Mouse (Mus musculus) left cerebral cortex, adult 2 months (tissue): ENCODE results near the gene Ccdc116. TPM values are rescaled to one million over a fixed set of nuclear protein-coding genes. Genes with fewer than 3 reads are reported as not detected.

Experiments used
- DNase-seq, 2 experiments: peaks; one replicate each; pipeline ENCODE4 v3.0.0; 2021 to 2022; ENCODE audit warnings: low spot score in 2 of 2, mixed read lengths in 1 of 2; ENCODE audit errors: extremely low spot score in 1 of 2
- H3K27ac ChIP-seq: fragments of 200-600 bp; 2 replicates; pipeline ENCODE4 v1.8.1; 2022
- H3K4me3 ChIP-seq: fragments of 200-600 bp; 2 replicates; pipeline ENCODE4 v1.8.1; 2022
- CTCF ChIP-seq: fragments of 200-600 bp; IDR thresholded peaks from 2 replicates; pipeline ENCODE4 v1.8.1; 2022; ENCODE audit warnings: antibody characterized with exemption, mild to moderate bottlenecking, moderate library complexity
- intact Hi-C: fragments of 180-260 bp; cut with DNase I; formaldehyde crosslinking; loops from one replicate; pipeline ENCODE4 v1.15.1; 2025
- microRNA-seq, 2 experiments: library from miRNA; unstranded; fragments of <30 nt; microRNA quantifications; one replicate each; pipeline ENCODE4 v1.2.0; 2021
- total RNA-seq, 2 experiments: library from RNA; stranded (reverse); gene quantifications; 2 replicates each; pipeline ENCODE4 v1.2.3; 2021

Ccdc116 gene
- total RNA-seq, 2 experiments from 2014 or later: 1.3 to 2.1 TPM

- Histone ChIP-seq H3K4me3 (peak within 1 kb of the TSS; percentile 29), H3K27ac (no peak within 1 kb of the TSS)
- DNase-seq: peak; percentile 59 to 61
- intact Hi-C loops: no loop called here
- no peak for TF ChIP-seq CTCF
Observed at GRCm38 (mm10) chr16:17124871-17125520, 22.0 kb downstream of the Ccdc116 start, which contains the start of gene 2610318N02Rik. Gene 2610318N02Rik (minus strand): TSS chr16:17125167.

GRCm38 (mm10) chr16:17124119-17124870, 22.7 kb downstream of the Ccdc116 start:
- no peak for TF ChIP-seq CTCF
- Histone ChIP-seq H3K4me3 (no peak overlapping the region; the same call in 1 of the 2 replicates), H3K27ac (no peak overlapping the region)
- intact Hi-C loops: no loop called here
- no peak for DNase-seq

GRCm38 (mm10) chr16:17121569-17121968, 25.5 kb downstream of the Ccdc116 start:
- DNase-seq: no peak
- no peak for TF ChIP-seq CTCF
- Histone ChIP-seq H3K27ac (no peak overlapping the region), H3K4me3 (no peak overlapping the region)
- intact Hi-C loops: no loop called here

- TF ChIP-seq CTCF: no peak
Observed at GRCm38 (mm10) chr16:17117309-17117799, 29.7 kb downstream of the Ccdc116 start.

DNA sequence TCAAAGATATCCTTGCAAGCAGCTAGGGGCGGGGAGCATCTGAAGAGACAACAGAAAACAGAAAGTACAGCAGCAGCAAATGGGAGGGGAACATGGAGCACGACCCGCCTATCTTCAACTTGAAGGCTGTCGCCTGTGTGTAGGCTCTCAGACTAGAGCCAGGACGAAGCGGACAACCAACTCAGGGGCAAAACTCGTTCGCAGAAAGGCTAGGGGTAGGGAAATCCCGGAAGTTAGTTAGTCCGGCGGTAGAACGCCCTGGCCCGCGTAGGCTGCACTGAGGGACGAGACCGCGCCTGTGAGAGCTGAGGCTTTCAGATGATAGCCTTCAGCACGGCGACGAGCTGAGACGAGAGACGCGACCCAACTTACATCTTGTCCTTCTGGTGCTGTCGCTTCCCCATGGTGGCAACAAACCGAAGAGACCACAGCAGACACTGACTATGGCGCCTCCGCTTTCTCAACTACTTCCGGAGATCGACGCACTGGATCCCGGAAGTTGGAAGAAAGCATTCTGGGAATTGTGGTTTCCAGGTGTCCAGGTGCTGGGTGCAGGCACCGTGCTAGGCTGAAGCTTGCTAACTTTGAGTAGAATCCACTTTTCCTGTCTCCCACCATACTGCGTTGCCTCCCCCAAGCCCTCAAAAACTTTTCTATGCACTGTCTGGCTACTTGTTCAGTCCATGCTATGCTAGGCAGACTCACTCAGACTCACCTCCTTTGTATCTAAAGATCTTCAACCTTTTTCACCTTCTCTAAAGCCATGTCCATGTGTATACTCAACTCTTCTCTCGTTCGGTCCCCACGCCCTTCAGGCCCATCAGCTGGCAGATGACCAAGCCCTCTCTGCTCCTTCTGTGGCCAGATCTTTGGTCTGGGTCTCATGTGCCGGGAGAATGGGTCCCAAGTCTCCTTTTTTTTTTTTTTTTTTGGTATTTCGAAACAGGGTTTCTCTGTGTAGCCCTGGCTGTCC, 36.0 kb downstream of the Ccdc116 start, which contains the start of gene Ppil2:
Gene Ppil2 (minus strand): TSS at position 487 of the 973 bp plus-strand sequence.
- intact Hi-C loops: no loop called here
- Histone ChIP-seq H3K27ac (peak within 1 kb of the TSS; percentile 79), H3K4me3 (peak within 1 kb of the TSS; percentile 83)
- TF ChIP-seq CTCF: no peak
- DNase-seq: peak; percentile 52 to 68

More at GRCm38 (mm10) chr16:17117309-17117799, 29.7 kb downstream of the Ccdc116 start:
- H3K27ac ChIP-seq: no peak overlapping the region
- no peak overlapping the region for H3K4me3 ChIP-seq
- DNase-seq: no peak
- intact Hi-C loops: no loop called here

- H3K4me3 ChIP-seq: no peak overlapping the region
- TF ChIP-seq CTCF: no peak
- no peak overlapping the region for H3K27ac ChIP-seq
- intact Hi-C loops: no loop called here
- DNase-seq: no peak
Observed at GRCm38 (mm10) chr16:17104600-17104999, 42.4 kb downstream of the Ccdc116 start.

GRCm38 (mm10) chr16:17102630-17103220, 44.3 kb downstream of the Ccdc116 start:
- Histone ChIP-seq H3K4me3 (no peak overlapping the region), H3K27ac (no peak overlapping the region)
- no peak for TF ChIP-seq CTCF
- no peak for DNase-seq
- intact Hi-C loops: no loop called here

DNA sequence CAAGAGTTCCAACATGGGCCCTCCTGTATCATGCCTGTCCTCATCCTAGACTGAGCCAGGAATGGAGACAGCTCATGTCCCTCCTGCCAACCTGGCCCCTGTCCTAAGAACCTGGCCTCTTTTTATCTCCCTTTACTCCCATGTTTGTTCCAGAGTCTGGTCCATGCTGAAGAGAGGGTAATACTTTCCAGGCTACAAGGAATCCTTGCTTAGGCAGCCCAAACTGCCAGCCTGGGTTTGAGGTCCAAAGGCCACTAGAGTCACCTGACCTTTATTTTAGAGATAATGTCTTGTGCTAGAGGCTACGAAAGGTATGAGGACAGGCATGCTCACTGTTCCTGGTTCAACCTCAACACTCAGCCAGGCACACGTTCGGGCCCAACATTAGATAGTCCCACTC, 50.1 kb downstream of the Ccdc116 start:
- no peak for DNase-seq
- H3K27ac ChIP-seq: no peak overlapping the region
- intact Hi-C loops: no loop called here
- no peak overlapping the region for H3K4me3 ChIP-seq
- no peak for TF ChIP-seq CTCF

Small RNAs within 50 kb of the gene (microRNA-seq; reads per million reads assigned to microRNA genes)
- 97.3 to 106 reads per million in 2 experiments for gene Mir130b
- 0.24 to 4.4 reads per million in 2 experiments for gene Mir301b

Other genes with a start within 250 kb of the Ccdc116 start
- 100 to 1,000 TPM; 442 to 445 TPM for gene Mapk1, start 163.8 kb downstream of the Ccdc116 start, total RNA-seq
- 10 to 100 TPM; 36.4 to 40.6 TPM for gene Ypel1, start 77.5 kb downstream of the Ccdc116 start, total RNA-seq
- gene Ppil2, start 36.0 kb downstream of the Ccdc116 start, total RNA-seq: 10 to 100 TPM; 85.3 to 89.8 TPM
- gene 2610318N02Rik, start 22.1 kb downstream of the Ccdc116 start, total RNA-seq: 1 to 10 TPM; 1.1 to 2.5 TPM
- 10 to 100 TPM; 20.2 to 25.2 TPM for gene Sdf2l1, start 14.8 kb downstream of the Ccdc116 start, total RNA-seq
- gene Ydjc, start 2.6 kb downstream of the Ccdc116 start, total RNA-seq: 10 to 100 TPM; 24.0 to 25.4 TPM
- gene Ube2l3, start 55.4 kb upstream of the Ccdc116 start, total RNA-seq: 100 to 1,000 TPM; 140 to 146 TPM
- 1 to 10 TPM; 1.8 to 2.0 TPM for gene Rimbp3, start 61.4 kb upstream of the Ccdc116 start, total RNA-seq
- 1 to 10 TPM; 5.3 to 6.0 TPM for gene Hic2, start 86.3 kb upstream of the Ccdc116 start, total RNA-seq
- gene Tmem191c, start 128.8 kb upstream of the Ccdc116 start, total RNA-seq: 100 to 1,000 TPM; 105 to 116 TPM
- 1 to 10 TPM; 1.8 to 2.8 TPM for gene Serpind1, start 184.1 kb upstream of the Ccdc116 start, total RNA-seq